Mouse (Mus musculus): Measurements from ENCODE around the gene Col23a1.

- TF ChIP-seq CTCF (IDR thresholded peaks at IDR 0.05; ENCODE audit: borderline replicate concordance, insufficient read depth, low read length) (no peak), POLR2A (IDR thresholded peaks at IDR 0.05; ENCODE audit: low read depth, low read length) (no peak)
Observed at GRCm38 (mm10) chr11:51442006-51442405, 152.3 kb downstream of the Col23a1 start.

All from embryonic fibroblast, embryonic 13.5 days (primary cell).